16 mouse cellular contexts compared by ENCODE assay signal in genomic region chr2:142551690-142552089, GRCm38 (mm10).
"Had no signal": no experiment of that assay in that cellular context is flagged by ENCODE, and none has a peak within 500 bp of the region (broad histone marks: within the 10 kb centered on the region; RNA-seq: fewer than 3 reads in every experiment).

No protein-coding gene starts in this region.

- H3K4me3 ChIP-seq: intestine, embryonic 15.5 days; layer of hippocampus, adult 2 months; liver, embryonic 15.5 days; myocyte; stomach, embryonic 15.5 days had no signal

- DNase-seq: kidney, adult 18-20 months; kidney, postnatal 10 days; kidney, postnatal 4 days; left cerebral cortex, postnatal 4 days; lung, adult 2 months; lung, postnatal 36 days; right cerebral cortex, postnatal 14 days; thymus, adult 2 months; thymus, postnatal 25 days had no signal

- H3K9ac ChIP-seq: intestine, embryonic 15.5 days; liver, embryonic 15.5 days; stomach, embryonic 15.5 days had no signal

- ATAC-seq: intestine, embryonic 15.5 days; lung, postnatal 0 days had no signal

- H3K27ac ChIP-seq: intestine, embryonic 15.5 days; layer of hippocampus, adult 2 months; liver, embryonic 15.5 days; stomach, embryonic 15.5 days had no signal

- H3K27me3 ChIP-seq: intestine, embryonic 15.5 days; liver, embryonic 15.5 days; stomach, embryonic 15.5 days had no signal

- H3K36me3 ChIP-seq: intestine, embryonic 15.5 days; liver, embryonic 15.5 days; stomach, embryonic 15.5 days had no signal

- H3K4me1 ChIP-seq: intestine, embryonic 15.5 days; liver, embryonic 15.5 days; stomach, embryonic 15.5 days had no signal

- H3K4me2 ChIP-seq: intestine, embryonic 15.5 days; liver, embryonic 11.5 days; liver, embryonic 15.5 days; stomach, embryonic 15.5 days had no signal

- H3K9me3 ChIP-seq: intestine, embryonic 15.5 days; liver, embryonic 15.5 days; stomach, embryonic 15.5 days had no signal
